Mouse (Mus musculus): Measurements from ENCODE around the gene Usp7. TPM values are rescaled to one million over a fixed set of nuclear protein-coding genes. Genes with fewer than 3 reads are reported as not detected.

Gene Usp7
- polyA plus RNA-seq, 1 experiment from 2014 or later, result 26.5 TPM

DNA sequence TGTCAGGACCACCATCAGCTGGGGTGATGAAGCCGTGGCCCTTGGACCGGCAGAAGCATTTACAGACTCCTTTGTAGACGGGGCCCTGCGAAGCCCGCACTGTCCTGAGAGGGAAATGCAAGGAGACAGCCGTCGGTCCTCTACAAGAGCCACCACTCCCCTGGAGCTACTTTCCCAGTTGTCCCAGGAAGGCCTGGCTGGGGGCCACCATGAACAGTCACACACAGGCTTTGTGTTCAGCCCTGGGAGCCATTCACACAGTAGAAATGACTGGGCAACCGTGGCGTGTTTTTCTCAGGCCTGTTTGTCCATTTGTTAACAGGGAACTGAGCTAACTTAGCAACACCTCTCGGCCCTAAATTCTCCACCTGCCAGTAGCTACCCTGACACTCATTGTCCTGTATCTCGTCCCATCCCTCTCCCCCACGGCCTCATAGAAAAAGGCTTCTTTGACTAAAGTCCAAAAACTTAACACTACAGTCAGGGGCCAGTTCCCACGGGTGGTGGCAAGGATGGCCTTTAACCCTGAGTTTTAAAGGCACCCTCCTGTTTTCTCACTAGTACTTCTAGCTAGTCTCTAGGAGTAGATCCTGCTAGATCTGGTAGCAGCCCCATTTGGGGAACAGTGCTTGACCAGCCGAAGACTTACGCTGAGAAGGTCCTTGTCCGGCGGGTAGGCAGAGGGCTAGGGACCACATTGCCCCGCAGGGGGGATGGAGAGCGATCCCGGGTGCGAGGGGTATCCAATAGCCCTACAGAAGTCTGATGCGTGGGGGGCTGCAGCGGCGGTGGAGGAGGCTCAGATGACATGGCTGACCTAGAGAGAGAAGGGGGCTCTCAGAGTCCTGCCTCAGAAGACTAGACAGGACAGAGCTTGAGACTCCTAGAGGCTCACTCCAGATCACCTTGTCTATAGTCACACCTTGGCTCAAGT is 128.2 kb downstream of the Usp7 start:
- no peak for DNase-seq
- Histone ChIP-seq H3K4me2 (no peak overlapping the region), H3K4me3 (replicated peaks) (no peak overlapping the region), H3K27ac (peak overlapping the region; percentile 13), H3K36me3 (peaks cover 94% of the 10 kb centered on the region), H3K4me1 (replicated peaks) (peaks cover 70% of the 10 kb centered on the region), H3K9me3 (replicated peaks) (no peaks in the 10 kb centered on the region), H3K27me3 (no peaks in the 10 kb centered on the region), H3K9ac (no peak overlapping the region)
- no peak for ATAC-seq (ENCODE audit: low read depth)
- WGBS (ENCODE audit: insufficient replicate concordance), result 85% methylated on average over 24 of the region's 24 CpGs

DNA sequence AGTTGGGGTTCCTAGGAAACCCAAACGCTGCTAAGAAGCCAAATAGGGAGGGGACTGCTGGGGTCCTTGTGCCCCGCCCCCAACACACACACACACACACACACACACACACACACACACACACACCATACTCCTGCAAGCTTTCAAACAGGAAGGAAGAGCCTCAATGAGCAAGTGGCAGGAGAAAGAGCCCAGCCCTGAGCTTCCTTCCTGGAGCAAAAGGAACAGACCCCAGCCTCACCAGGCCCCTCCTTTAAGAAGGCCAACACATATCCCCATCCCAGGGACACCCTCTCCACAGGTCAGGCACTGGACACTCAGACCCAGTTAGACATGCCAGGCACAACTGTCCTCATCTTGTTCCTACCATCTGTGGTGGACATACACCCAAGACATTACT is 129.1 kb downstream of the Usp7 start:
- Histone ChIP-seq H3K9ac (no peak overlapping the region), H3K9me3 (replicated peaks) (no peaks in the 10 kb centered on the region), H3K4me3 (replicated peaks) (no peak overlapping the region), H3K27ac (0 out of 2 replicates have a peak overlapping the region, but pooled peaks have one; percentile 13), H3K27me3 (no peaks in the 10 kb centered on the region), H3K36me3 (peaks cover 95% of the 10 kb centered on the region), H3K4me1 (replicated peaks) (peaks cover 62% of the 10 kb centered on the region), H3K4me2 (no peak overlapping the region)
- 20% methylated on average over 1 of the region's 2 CpGs for WGBS (ENCODE audit: insufficient replicate concordance)
- DNase-seq (no peak), ATAC-seq (ENCODE audit: low read depth) (no peak)

DNA sequence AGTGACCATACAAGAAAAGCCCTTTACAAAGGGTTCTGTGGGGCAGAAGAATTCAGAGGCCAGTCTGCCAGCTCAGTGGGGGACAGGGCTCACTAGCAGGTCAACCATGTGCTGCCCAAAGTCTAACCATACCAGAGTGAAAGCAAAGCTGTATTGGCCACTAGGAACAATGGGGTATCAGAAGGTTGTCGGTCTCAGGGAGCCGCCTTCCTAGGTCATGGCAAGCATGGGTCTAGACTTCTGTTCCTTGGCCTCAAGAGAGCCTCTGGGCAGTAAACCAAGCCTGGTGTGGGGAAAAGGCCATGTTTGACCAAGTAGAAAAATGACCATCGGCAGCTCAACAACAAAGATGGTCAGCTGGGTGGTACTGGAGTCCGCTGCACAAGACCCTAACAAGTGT is 133.3 kb downstream of the Usp7 start:
- Histone ChIP-seq H3K4me2 (no peak overlapping the region), H3K9ac (no peak overlapping the region), H3K36me3 (peaks cover 95% of the 10 kb centered on the region), H3K4me3 (replicated peaks) (no peak overlapping the region), H3K27me3 (no peaks in the 10 kb centered on the region), H3K27ac (no peak overlapping the region), H3K4me1 (replicated peaks) (peaks cover 44% of the 10 kb centered on the region), H3K9me3 (replicated peaks) (no peaks in the 10 kb centered on the region)
- 90% methylated on average over 4 of the region's 4 CpGs for WGBS (ENCODE audit: insufficient replicate concordance)
- ATAC-seq (ENCODE audit: low read depth) (no peak), DNase-seq (no peak)

DNA sequence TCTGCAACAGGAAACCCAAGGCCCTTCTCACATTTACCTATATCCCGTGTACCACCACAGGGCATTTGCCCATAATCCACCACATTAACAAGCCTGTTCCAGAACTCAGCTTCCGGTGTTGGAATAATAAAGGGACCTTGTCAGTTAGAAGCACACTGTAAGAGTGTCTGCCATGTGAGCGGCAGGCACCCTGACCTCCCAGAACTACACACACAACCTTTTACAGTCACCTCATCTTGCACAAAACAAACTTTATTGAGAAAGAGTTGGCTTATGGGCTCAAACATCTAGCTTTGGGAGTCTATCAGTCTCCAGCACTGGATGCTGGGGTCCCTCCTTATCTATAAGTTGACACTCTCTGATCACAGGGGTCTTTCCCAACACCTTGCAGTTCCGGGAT is 133.8 kb downstream of the Usp7 start:
- DNase-seq, result no peak
- no peaks in the 10 kb centered on the region for H3K27me3 ChIP-seq
- H3K27ac ChIP-seq, result no peak overlapping the region
- H3K9ac ChIP-seq, result no peak overlapping the region
- H3K4me3 ChIP-seq (replicated peaks), result no peak overlapping the region
- H3K4me2 ChIP-seq, result no peak overlapping the region
- ATAC-seq (ENCODE audit: low read depth), result no peak
- no peaks in the 10 kb centered on the region for H3K9me3 ChIP-seq (replicated peaks)
- peaks cover 95% of the 10 kb centered on the region for H3K36me3 ChIP-seq
- WGBS (ENCODE audit: insufficient replicate concordance), result 74% methylated on average over 4 of the region's 4 CpGs
- H3K4me1 ChIP-seq (replicated peaks), result peaks cover 44% of the 10 kb centered on the region

DNA sequence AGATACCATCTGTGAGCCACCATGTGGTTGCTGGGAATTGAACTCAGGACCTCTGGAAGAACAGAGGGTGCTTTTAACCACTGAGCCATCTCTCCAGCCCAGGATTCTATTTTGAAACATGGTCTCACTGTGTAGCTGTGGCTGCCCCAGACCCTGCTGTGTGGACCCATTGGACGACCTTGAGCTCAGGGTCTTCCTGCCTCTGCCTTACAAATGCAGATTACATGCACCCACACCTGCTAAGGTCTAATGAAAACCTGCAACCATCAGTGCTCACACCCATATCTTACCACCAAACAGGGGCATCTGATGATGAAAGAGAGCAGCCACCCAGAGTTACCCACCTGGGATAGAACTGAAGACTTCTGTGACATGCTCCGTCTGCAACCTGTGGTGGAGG is 135.9 kb downstream of the Usp7 start:
- WGBS (ENCODE audit: insufficient replicate concordance), result 58% methylated on average over 2 of the region's 2 CpGs

DNA sequence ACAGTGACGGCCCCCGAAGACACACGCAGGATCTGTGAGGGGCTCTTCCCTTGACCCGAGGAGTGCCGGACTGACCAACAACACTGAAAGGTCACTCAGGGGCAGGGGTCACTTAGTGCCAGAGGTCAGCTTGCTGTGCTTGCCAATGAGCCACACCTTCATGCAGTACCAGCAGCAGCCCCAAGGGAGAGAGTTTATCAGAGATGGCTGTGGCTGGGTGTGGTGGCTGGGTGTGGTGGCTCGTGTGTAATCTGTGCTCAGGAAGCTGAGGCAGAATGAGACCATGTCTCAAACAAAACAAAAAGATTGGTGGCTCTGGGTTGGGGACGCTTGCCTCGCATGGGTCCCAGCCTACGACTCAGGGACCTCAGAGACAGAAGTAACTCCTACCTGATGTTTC is 136.5 kb downstream of the Usp7 start:
- peak; percentile 74 for ATAC-seq (ENCODE audit: low read depth)
- 61% methylated on average over 9 of the region's 9 CpGs for WGBS (ENCODE audit: insufficient replicate concordance)
- Histone ChIP-seq H3K9ac (no peak overlapping the region), H3K9me3 (replicated peaks) (no peaks in the 10 kb centered on the region), H3K4me1 (replicated peaks) (peaks cover 37% of the 10 kb centered on the region), H3K27ac (no peak overlapping the region), H3K4me3 (replicated peaks) (no peak overlapping the region), H3K4me2 (no peak overlapping the region), H3K36me3 (peaks cover 97% of the 10 kb centered on the region), H3K27me3 (no peaks in the 10 kb centered on the region)
- DNase-seq, result peak; percentile 53

More for the DNA sequence above, 135.9 kb downstream of the Usp7 start:
- ATAC-seq (ENCODE audit: low read depth) (no peak), DNase-seq (no peak)
- H3K9me3 ChIP-seq (replicated peaks), result no peaks in the 10 kb centered on the region
- no peak overlapping the region for H3K27ac ChIP-seq
- H3K4me3 ChIP-seq (replicated peaks), result no peak overlapping the region
- H3K27me3 ChIP-seq, result no peaks in the 10 kb centered on the region
- peaks cover 42% of the 10 kb centered on the region for H3K4me1 ChIP-seq (replicated peaks)
- no peak overlapping the region for H3K4me2 ChIP-seq
- peaks cover 95% of the 10 kb centered on the region for H3K36me3 ChIP-seq
- no peak overlapping the region for H3K9ac ChIP-seq

DNA sequence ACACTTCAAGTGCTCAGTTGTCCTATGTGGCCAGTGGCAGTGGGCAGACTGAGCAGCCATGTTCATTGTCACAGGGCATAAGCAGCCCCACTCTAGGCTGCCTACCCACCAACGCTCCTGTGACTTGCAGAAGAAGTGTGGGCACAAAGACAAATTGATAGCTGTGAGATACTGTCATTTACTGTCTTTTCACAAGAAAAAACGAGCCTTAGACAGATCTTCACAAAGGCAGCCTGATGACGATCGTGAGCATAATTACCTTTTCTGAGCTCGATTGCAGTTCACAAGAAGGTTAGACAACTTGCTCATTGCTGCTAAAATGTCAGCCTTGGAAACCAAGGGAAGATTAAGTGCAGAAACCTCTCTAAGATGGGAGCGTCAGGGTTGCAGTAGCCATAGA is 137.0 kb downstream of the Usp7 start:
- Histone ChIP-seq H3K9ac (no peak overlapping the region), H3K9me3 (replicated peaks) (no peaks in the 10 kb centered on the region), H3K4me1 (replicated peaks) (peaks cover 32% of the 10 kb centered on the region), H3K27ac (no peak overlapping the region), H3K27me3 (no peaks in the 10 kb centered on the region), H3K36me3 (peaks cover 97% of the 10 kb centered on the region), H3K4me3 (replicated peaks) (no peak overlapping the region), H3K4me2 (no peak overlapping the region)
- DNase-seq (no peak), ATAC-seq (ENCODE audit: low read depth) (no peak)
- 77% methylated on average over 6 of the region's 6 CpGs for WGBS (ENCODE audit: insufficient replicate concordance)

DNA sequence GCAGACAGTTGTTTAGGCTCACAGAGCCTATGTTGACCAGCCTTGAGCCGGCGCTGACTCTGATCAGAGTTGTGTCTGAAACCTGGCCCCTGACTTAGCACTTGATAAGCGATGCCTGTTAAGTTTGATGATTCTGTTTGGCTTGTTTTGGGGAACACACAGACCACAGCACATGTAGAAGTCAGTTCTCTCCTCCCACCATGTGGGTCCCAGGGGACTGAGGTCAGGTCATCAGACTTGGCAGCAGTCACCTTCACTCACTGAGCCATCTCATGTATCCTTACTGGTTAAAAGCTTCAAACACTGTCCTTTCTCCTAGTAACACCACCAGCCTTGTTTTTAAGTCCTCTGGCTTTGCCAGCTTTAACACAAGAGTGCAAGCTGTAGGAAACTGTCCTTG is 142.1 kb downstream of the Usp7 start:
- no peaks in the 10 kb centered on the region for H3K9me3 ChIP-seq (replicated peaks)
- no peaks in the 10 kb centered on the region for H3K27me3 ChIP-seq
- H3K4me1 ChIP-seq (replicated peaks), result peaks cover 17% of the 10 kb centered on the region
- DNase-seq, result no peak
- H3K4me2 ChIP-seq, result no peak overlapping the region
- no peak overlapping the region for H3K27ac ChIP-seq
- no peak overlapping the region for H3K4me3 ChIP-seq (replicated peaks)
- WGBS (ENCODE audit: insufficient replicate concordance), result 83% methylated on average over 3 of the region's 3 CpGs
- H3K9ac ChIP-seq, result no peak overlapping the region
- no peak for ATAC-seq (ENCODE audit: low read depth)
- peaks cover 98% of the 10 kb centered on the region for H3K36me3 ChIP-seq

DNA sequence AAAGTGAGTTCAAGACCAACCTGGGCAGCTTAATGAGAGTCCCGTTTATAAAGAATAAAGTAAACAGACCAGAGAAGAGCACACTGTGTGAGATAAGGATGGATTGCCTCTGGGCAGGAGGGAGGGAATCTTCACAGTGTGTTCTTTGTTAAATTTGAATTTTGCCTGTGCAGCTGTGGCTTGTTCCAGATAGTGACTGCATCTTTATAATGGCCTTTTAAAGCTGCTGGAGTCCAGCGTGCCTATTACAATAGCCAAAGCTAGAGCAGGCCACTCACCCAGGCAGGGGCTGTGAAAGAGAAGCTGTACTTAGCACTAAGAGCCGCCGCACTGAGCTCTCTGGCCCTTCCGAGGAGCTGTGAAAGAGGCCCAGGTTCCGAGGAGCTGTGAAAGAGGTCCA is 146.6 kb downstream of the Usp7 start:
- DNase-seq, result no peak
- peaks cover 8% of the 10 kb centered on the region for H3K4me1 ChIP-seq (replicated peaks)
- H3K27ac ChIP-seq, result no peak overlapping the region
- ATAC-seq (ENCODE audit: low read depth), result no peak
- WGBS (ENCODE audit: insufficient replicate concordance), result 84% methylated on average over 6 of the region's 6 CpGs
- peaks cover 97% of the 10 kb centered on the region for H3K36me3 ChIP-seq
- no peaks in the 10 kb centered on the region for H3K27me3 ChIP-seq
- H3K4me3 ChIP-seq (replicated peaks), result no peak overlapping the region
- H3K9ac ChIP-seq, result no peak overlapping the region
- H3K4me2 ChIP-seq, result no peak overlapping the region
- H3K9me3 ChIP-seq (replicated peaks), result no peaks in the 10 kb centered on the region

DNA sequence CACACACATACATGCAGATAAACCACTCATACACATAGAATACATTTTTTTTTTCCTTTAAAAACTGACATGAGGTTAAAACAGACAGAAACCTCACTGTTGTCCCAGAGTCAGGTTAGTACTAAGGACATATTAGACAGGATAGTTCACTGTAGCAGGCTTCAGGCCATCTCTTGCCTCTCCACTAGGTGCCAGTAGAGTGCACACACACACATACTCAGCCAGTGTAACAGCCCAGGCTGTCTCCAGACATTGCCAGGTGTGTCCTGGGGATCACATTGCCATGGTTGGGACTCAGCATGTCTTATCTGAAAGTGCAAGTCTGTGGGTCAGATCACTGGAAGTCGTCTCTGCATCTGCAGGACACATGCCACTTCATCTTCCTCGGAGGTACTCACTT is 148.3 kb downstream of the Usp7 start:
- H3K9me3 ChIP-seq (replicated peaks), result no peaks in the 10 kb centered on the region
- ATAC-seq (ENCODE audit: low read depth), result peak; percentile 82
- H3K36me3 ChIP-seq, result peaks cover 90% of the 10 kb centered on the region
- H3K9ac ChIP-seq, result no peak overlapping the region
- no peaks in the 10 kb centered on the region for H3K27me3 ChIP-seq
- H3K4me3 ChIP-seq (replicated peaks), result no peak overlapping the region
- H3K4me1 ChIP-seq (replicated peaks), result peaks cover 25% of the 10 kb centered on the region
- H3K4me2 ChIP-seq, result no peak overlapping the region
- H3K27ac ChIP-seq, result no peak overlapping the region
- peak; percentile 40 for DNase-seq
- WGBS (ENCODE audit: insufficient replicate concordance), result 67% methylated on average over 2 of the region's 2 CpGs

Measured in liver, embryonic 13.5 days (tissue).